Mouse (Mus musculus) left cerebral cortex, adult 18-20 months (tissue): ENCODE measurements at regions not wholly inside any gene's neighbourhood (a gene's known extent, or its start where the extent isn't known, plus 50 kb on each side); places are given as distances from the start of the nearest gene placed in this dataset.

Experiments used
- DNase-seq, 2 experiments: peaks; one replicate each; pipeline ENCODE4 v3.0.0; 2021 to 2022; ENCODE audit warnings: low spot score in 2 of 2, mixed read lengths in 1 of 2

DNA sequence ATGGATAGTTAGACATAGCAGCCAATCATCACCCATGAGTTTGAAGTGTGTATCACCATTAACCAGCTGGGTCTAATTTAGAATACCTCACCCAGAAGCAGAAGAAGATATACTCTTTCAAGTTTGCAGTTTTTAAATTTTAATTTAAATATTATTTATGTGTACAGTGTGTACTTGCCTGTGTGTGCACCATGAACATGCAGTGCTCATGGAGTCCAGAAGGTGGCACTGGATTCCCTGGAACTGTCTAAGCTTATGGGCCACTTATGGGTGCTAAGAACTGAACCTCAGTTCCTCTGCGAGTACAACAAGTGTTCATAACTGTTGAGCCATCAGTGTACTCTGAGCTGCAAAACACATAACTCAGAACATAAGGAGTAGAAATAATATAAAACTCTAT is 675.6 kb downstream of the Adcyap1 start:
- DNase-seq = no peak

DNA sequence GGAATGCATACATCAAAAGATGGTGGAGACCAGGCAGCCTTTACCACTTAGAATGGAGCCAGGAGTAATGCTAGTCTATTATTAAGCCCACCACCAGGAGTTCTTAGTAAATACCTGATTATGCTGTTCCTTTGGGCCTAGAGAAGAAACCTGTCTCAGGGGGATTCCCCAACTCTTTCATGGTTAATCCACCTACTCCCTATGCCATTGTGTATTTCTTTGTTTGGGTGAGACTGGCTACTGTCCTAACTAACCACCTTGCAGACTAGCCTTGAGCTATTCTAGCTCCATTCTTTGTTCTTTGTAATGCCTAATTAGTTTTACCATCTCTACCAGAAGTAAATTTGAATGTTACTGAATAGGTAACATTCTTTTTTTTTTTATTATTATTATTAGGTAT is 706.8 kb downstream of the Adcyap1 start:
- DNase-seq = no peak

DNA sequence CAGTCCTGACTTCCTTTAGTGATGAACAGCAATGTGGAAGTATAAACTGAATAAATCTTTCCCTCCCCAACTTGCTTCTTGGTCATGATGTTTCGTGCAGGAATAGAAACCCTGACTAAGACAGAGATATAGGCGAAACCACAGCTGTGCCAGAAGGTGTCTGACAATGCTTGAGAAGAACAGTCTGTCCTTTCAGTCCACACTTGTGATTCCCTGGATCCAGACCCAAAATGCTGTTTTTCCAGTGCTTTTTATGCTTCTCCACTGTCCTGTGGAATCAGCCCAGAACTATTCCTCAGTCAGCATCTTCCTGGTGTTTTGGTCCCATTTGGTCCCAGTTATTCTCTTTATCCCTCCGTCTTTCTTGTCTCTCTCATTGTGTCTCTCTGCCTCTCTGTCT is 723.6 kb downstream of the Adcyap1 start:
- DNase-seq = peak in 1 of 2 experiments; percentile 6

DNA sequence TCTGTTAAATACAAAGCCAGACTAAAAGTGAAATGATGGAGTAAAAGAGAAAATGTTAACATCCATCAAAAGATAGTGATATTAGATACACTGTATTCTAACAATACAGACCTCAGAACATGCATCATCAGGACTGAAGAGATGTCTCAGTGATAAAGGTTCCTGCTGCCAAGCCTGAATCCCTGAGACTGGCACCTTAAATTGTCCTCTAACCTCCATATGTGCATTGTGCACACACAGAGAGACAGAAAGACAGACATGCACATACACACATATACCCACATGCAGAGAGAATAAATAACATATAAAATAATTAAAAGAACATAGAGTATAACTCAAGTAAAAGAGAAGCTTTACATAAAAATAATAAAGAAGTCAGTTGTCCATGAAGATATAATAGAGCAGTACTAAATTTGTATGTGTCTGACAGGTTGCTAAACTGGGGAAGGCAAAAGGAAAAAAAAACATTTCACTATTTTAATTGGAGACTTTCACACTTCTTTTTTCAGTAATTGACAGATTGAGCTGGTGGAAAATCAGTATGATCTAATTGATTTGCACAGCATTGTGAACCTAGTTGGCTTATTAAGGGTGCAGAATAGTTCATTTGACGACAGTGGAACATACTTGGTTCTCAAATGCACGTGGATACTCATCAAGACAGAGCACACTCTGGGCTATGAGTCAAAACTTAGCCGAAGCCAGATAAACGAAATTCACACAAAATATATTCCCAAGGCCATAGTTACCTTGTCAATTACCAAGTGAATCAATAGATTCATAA is 725.6 kb downstream of the Adcyap1 start:
- no peak for DNase-seq
